ENCODE assay signal across 16 mouse cellular contexts in genomic region chr7:134804422-134804821, GRCm38 (mm10).
"Had no signal": no experiment of that assay in that cellular context is flagged by ENCODE, and none has a peak within 500 bp of the region (broad histone marks: within the 10 kb centered on the region; RNA-seq: fewer than 3 reads in every experiment).

No protein-coding gene starts in this region.

- H3K27ac ChIP-seq: neural tube, embryonic 13.5 days; neural tube, embryonic 15.5 days; stomach, embryonic 15.5 days; stomach, postnatal 0 days had no signal

- H3K9ac ChIP-seq: neural tube, embryonic 13.5 days; neural tube, embryonic 15.5 days; stomach, embryonic 15.5 days had no signal

- DNase-seq: retina, postnatal 1 day; right cerebral cortex, adult 18-20 months; right cerebral cortex, postnatal 14 days; right cerebral cortex, postnatal 25 days; right cerebral cortex, postnatal 4 days; spleen, adult 18-20 months; thymus, adult 18-20 months; thymus, adult 2 months; thymus, postnatal 14 days; thymus, postnatal 25 days; thymus, postnatal 36 days; thymus, postnatal 4 days had no signal

- H3K9me3 ChIP-seq: neural tube, embryonic 13.5 days; neural tube, embryonic 15.5 days; stomach, embryonic 15.5 days had no signal

- H3K4me2 ChIP-seq: neural tube, embryonic 13.5 days; neural tube, embryonic 15.5 days; stomach, embryonic 15.5 days had no signal

- H3K27me3 ChIP-seq: neural tube, embryonic 13.5 days; neural tube, embryonic 15.5 days; stomach, embryonic 15.5 days had no signal

- H3K36me3 ChIP-seq: neural tube, embryonic 13.5 days; neural tube, embryonic 15.5 days had no signal

- H3K4me3 ChIP-seq: neural tube, embryonic 13.5 days; neural tube, embryonic 15.5 days; stomach, embryonic 15.5 days had no signal

- H3K4me1 ChIP-seq: stomach, embryonic 15.5 days had no signal
